Mouse (Mus musculus) lung, postnatal 25 days (tissue): ENCODE results near the gene Aqp9.
"Not testable (repeated sequence)": the region's sequence is repeated elsewhere in the genome, so short reads cannot be mapped to it uniquely, and the experiment has no call there.

Experiments
- DNase-seq: peaks from one replicate; pipeline ENCODE4 v3.0.0; 2022; ENCODE audit warnings: low spot score

The Aqp9 gene

DNA sequence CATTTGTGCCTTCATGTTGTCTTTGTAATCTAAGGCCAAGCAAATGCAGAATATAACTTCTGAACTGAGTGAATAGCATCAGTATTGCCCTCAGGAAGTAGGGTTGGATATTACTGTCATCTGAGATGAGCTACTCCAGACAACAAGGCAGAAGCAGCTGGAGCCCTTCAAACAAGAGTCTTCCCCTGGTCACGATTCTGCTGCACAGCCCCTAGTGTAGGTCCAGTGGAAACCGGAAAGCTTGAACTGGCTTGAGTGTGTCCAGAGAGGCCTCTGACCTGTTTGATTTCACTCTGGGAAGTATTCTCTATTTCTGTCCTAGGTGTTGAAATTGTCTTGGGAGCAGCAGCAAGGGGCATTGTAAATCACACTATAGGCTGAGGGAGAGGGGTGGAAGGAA lies 29.5 kb downstream of the Aqp9 start:
- no peak for DNase-seq

DNA sequence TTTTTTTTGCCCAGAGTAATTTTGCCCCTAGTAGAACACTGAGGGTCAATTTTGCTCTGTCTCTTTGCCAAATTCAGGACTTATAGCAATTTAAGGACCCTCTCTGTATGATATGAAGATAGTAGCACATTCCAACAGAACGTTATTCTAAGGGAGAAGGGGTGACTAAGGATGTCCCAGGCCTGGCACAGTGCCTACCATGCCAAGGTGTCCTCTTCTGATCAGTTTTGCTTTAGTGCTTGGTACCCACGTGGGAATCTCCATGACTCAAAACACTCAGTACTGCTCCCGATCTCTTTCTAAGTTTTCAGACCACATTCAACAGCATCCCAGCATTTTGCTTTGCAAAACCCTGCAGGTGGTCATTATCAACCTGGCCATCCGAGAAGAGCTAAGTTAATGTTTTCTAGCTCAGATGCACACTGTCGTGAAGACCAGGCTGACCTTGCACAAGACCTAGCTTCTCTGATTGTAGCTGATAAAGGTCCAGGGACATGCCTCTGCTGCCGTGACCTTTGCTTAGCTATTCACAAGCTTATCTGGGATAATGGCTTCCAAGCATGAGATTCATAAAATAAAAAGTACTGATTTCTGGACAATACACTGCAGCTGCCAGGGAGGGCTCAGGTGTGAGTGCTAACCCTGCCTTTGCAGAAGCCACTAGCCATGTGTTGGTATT lies 31.1 kb downstream of the Aqp9 start:
- no peak for DNase-seq

DNA sequence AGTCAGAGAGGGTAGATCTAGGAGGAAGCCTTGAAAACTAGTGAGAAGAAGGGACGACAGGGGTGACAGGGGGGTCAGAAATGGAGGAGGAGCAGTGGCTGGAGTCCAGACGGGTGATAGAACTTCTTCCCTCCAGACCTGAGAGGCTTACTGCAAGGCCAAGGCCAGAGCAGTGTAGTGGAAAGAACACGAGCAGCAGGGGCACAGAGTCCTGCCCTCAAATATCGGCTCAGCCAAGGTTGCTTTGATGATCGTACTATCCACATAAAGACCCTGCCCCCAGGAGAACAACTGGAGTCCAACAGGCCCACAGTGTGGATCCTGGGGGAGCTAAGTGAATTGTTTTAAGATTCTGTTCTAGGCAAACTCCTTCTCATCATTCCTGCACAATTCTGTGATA lies 33.4 kb downstream of the Aqp9 start:
- no peak for DNase-seq

DNA sequence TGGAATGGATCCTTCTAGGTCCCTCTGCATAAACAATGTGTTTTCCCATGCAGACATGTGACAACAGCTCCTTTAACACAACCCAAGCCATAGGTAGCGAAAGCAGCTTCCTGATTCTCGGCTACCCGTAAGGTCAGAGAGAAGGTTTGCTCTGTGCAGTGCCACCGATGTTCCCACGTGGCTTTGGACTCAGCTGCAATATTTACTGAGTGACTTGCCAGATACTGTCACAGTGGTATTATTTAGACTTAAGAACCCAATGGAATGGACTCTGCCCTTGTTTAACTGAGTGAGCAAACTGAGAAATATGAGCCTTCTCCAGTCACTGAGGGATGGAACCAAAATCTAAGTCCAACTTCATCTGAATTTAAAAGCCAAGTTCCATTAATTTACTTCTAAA lies 35.3 kb downstream of the Aqp9 start:
- no peak for DNase-seq

DNA sequence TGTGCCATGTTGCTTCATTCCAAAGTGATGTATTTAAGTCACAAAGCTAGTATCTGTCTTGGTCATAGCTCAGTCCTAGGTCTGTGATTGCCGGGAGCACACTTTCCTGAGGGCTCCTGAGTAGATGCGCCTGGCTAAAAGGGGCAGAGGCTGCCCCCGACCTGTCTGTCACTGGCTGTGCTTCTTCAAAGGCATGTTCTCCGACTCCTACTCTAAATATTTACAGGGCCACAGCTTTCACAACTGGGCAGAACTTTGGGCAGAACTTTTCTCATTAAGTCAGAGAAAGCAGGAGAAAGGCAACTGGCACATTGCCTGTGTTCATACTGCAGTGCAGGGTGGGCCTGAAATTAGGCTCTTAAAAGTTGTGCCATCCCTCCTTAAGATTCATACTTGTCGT lies 36.7 kb downstream of the Aqp9 start:
- no peak for DNase-seq

DNA sequence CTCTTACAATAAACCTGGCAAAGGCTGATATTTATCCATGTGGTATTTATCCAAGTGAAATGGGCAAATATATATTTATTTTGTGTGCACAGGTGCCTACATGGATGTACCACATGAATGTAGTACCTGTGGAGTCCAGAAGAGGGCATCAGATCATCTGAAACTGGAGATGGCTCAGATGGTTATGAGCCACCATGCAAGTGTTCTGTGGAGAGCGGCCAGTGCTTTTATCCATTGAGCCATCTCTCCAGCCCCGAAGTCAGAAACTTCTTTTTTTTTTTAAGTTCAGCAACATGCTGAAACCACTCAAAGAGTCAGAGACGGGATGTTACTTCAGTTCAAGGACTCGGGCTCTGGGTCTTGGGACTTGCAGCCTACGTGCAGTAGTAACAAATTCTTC lies 39.6 kb downstream of the Aqp9 start:
- peak; percentile 55 for DNase-seq

DNA sequence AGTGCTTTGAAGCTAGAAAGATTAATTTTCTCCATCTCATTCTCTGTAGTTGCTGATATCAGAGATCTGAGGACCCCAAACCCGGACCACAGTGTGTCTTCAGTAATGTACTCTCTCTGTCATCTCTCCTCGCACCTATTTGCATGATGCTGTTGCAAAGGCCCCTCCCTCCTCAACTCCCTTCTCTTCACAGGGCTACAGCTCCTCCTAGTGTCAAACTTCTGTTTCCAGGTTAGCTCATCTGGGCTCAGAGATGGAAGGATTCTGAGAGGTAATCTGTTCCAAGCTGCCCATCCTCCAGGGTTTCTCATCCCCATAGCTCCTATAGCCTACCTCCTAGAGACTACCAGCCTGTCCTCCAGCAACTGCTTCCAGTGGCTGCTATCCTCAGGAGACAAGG lies 42.3 kb downstream of the Aqp9 start:
- DNase-seq, result peak; percentile 23

DNA sequence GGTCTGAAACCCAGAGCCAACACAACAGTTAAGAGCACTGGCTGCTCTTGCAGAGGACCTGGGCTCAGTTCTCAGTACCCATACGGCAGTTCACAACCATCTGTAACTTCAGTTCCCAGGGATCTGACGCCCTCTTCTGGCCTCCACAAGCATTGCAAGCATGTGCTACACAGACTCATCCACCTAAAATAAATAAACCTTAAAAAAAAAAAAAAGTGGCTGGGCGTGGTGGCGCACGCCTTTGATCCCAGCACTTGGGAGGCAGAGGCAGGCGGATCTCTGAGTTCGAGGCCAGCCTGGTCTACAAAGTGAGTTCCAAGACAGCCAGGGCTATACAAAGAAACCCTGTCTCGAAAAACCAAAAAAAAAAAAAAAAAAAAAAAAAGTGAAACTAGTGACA lies 45.4 kb downstream of the Aqp9 start:
- DNase-seq, result not testable (repeated sequence)

DNA sequence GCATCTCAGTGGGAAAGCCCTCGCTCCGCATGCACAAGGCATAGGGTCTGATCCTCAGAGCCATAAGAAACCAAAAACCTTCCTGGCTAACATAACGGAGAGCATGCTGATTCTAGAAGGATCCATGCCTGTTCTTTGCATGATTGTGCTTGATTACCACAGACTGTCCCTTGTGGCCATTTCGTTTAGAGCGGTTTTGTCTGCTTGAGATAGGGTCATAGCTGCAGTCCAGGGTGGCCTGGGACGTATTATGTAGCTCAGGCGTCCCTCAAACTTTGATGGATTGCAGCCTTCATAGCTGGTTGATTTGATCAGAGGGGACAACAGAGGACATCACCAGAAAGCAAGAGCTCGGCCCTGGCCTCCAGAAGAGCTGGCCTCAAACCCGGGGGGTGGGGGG lies 47.6 kb downstream of the Aqp9 start:
- DNase-seq, result no peak

DNA sequence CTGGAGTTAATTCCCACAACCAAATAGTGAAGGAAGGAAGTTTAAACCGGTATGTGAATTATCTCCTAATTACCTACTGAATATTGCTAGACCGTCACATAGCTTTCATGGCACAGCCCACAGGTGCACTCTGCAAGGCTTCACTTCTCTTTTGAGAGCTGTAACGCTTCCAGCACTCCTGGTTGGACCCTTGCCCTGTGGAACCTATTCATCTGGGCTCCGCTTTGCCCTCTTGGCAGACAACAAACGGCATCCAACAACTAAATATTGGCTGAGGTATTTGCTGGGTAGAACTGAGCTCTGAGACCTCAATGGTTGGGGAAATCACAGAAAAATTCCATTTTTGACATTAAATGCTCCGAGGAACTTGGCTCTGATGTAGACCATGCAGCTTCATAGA lies 55.3 kb downstream of the Aqp9 start:
- DNase-seq, result no peak

DNA sequence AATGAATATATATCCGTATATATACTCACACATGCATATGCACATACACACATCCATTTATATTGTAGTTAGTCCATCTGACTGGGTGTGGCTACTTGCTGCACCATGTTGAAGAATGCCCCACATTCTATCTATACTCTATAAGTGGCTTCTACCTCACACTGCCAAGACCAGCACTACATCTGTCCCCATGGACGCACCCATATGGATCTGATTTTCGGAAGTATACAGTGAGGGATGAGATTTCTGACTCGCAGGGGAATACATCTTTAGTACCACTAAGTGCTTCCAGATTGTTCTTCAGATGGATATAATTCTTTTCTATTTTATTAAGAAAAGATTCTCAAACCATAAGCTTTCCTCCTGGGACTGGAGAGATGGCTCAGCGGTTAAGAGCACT lies 65.0 kb downstream of the Aqp9 start:
- DNase-seq, result no peak

DNA sequence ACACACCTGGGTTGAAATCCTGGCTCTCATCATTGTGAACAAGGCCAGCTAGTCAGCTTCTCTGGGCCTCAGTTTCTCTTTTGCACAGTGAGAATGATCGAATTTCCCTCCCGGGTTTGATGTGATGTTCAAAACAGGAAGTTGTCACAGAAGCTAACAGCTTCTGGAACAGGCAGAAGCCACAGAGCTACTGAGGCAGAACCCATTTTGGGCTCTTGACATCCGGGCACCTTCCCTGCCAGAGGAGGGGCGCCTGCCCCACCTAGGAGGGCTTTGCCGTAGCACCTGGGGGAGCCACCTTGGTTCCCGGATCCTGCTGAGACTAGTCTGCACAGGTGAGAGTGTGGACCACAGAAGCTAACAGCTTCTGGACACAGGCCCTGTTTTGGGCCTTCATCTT lies 74.4 kb downstream of the Aqp9 start:
- DNase-seq, result no peak

DNA sequence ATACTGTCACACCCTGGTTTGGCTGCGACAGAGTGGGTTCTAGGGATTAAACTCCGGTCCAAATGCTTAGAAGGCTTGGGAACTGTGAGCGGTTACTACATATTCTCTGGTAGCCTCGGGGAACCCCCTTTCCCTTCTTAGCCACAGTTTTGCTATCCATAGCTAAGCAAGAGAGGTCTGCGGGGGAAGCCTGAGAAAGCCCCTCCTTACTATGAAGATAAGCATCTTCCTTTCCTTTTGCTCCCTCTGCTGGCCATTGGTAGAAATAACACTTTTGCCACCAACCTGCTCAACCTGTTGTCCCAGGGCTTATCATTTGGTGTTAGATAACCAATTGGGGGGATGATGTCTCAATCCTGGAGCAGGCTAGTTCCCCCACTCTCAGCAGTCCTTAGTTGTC lies 76.4 kb downstream of the Aqp9 start:
- DNase-seq, result peak; percentile 48

DNA sequence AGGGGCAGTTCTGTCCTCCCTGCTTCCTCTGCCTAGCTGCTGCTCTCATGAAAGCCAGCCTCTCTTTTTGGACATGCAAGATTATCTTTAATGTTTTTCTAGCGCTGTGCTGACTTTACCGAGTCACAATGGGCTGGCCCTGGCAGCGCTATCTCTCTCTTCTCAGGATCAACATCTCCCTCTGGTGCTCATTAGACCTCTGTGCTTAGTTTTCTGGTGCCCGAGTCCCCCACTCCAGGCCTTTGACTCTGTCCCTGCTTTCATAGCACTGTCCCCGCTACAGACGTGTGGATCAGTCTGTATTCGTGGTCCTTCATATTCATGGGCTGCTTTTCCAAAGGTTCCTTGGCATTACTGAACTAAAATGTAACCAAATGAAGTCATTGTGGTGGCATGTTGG lies 89.3 kb downstream of the Aqp9 start:
- no peak for DNase-seq

DNA sequence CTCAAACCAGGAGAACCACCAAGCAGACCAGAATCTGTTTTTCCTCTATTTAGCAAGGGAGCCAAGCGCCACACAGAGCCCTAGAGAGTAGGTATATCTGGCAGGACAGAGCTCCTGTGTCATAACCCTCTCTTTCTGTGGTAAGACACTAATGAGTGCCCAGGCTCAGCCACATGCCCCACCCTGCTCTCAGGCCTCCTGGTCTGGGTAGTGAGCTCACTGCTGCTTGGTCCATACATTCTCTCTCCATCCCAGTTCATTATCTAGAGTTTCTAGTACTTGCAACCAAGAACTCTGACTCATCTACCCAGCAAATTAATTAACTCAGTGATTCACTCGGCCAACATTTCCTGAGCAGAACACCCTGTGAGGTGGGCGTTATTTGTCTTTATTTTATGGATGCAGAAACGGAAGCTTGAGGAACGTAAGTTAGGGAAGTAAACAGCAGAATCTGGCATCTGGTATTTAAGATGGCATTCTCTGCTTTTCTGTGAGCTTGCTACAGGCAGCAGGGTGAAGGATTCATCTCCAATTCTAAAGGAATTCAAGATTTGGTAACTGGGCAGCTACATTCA lies 91.1 kb downstream of the Aqp9 start:
- DNase-seq, result no peak

DNA sequence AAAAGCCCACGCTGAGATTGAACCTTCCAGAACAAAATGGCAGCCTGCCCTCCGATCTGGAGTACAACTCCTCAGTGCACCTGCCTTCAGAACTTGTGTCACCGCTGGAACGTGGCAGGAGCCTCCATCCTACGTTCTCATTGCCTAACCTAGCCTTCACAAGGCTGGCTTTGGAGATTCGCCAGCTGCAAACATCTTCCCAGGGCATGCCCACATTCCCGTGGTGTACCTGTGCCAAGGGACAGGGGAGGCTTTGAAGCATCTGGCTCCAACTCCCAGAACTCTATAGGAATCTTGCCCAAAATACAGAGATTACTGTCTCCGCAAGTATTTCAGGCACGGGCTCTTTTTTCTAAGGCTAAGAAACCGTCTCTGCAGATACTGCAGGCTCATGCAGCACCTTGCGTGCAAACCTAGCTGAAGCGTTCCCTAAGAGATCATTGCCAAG lies 92.3 kb downstream of the Aqp9 start:
- no peak for DNase-seq

DNA sequence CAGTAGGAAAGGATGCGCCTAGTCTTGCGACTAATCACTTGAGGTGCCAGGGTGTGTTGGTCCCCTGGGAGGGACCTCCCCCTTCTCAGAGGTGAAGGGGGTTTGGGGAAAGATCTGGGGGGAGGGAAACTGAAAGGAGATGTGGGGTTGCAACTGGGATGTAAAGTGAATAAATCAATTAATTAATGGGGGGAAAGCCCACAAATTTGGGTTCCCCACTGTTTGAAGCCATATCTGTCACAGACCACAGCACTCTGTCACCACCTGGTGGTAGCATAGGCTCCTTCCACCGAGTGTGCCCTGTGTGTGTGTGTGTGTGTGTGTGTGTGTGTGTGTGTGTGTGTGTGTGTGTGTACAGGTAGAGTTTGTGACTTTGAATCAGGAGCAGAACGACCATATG lies 94.7 kb downstream of the Aqp9 start:
- no peak for DNase-seq

DNA sequence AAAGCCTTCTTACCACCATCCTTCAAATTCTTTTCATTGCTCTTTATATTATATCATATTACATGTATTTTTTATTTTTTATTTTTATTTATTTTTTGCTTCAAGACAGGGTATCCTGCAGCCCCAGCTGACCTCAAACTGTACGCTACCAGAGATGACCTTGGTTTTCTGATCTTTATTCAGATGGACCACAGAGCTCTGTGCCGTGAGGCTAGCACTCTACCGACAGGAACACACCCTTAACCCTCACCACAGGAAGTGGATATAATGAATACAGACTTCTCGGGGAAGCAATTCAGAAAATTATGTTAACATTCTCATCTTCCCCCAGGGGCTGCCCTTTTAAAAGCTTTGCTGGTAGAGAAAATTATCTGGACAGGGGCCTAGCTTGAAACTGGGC lies 95.4 kb downstream of the Aqp9 start:
- DNase-seq, result no peak

DNA sequence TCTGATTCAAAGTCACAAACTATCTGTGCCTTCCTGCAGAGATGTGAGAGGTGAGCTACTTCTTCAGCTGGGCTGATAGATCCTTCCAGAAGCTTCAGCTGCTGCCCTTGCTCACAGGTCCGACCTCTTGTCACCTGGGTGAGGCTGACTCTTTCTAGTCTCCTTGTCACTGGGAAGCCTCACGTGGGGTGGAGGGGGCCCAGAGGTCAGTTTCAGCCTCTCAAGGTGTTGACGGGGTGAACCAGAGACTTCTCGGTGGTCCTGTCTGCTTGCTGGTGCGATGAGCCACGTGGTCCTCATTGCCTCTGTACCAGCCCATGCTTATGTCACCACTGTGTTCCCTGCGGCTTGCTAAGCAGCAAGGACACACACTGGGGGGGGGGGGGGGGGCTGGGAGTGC lies 96.0 kb downstream of the Aqp9 start:
- DNase-seq, result no peak

DNA sequence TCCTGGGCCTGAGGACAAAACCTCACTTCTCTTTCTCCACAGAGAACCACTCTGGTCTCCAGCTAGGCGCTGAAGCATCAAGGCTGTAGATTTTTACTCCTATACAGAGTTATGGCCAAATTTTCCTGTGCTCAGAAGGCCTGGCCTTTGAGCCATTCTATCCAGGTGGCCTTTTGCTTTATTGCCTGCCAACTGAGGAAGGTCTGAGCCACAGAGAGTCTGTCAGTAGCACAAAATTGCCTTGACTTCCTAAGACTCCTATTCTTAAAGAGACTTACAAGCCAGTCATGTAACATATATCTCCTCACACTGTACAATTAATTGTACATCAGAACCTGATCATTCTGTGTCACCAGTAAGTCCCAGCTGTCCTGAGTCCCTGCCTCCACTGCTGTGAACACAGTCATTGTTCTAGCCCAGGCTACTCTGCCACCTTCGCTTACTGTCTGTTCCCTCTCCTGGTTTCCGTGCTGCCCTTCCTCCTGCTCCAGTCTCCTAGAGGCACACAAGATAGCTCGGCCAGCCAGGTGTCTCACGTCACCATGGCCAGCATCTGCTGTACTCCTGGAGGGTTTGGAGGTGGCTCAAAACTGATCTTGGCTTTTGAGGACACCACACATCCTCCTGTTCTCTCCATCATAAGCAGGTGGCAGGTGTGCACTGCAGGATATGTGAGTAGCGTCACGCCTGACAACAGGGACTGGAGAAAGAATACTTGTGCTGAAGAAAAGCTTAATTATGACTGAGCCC lies 96.7 kb downstream of the Aqp9 start:
- no peak for DNase-seq

DNA sequence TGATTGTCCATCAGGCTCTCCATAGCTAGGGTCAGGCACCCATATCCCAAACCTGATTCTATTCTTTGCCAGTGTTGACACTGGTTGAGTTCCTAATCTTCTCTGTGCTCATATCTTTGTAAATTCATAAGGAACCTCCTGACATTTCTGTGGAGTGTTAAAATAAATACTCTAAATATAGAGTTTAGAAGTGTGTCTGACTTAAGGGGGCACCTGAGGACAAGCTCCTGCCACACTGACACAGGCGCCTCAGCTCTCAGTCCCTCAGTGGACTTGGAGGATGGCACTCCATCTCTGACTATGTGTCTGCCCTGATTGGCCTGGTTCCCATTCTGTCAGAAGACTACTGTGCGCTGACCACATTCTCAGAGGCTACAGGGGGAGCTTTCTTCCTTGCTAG lies 97.9 kb downstream of the Aqp9 start:
- DNase-seq, result no peak

DNA sequence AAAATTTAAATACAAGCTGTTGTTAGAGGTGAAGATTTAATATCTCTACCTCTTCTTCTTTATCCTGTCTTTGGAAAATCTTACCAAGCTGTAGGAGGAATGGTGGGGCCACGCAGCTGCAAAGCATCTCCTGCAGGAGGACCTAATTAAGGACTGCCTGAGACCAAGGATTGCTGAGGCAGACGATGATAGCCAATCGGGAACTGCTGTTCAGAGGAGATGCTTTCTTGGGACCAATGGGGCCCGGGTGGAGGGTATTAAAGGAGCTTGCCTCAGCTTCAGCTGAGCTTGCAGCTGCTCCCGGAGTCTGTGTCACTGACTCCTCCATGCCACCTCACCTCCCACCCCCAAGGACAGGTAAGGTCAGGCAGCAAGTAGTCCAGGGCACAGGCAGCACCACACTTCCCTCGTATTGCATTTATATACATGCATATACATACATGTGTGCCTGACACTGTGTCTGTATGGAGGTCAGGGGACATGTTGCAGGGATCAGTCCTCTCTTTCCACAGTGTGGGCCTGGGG lies 99.6 kb downstream of the Aqp9 start:
- DNase-seq, result no peak

DNA sequence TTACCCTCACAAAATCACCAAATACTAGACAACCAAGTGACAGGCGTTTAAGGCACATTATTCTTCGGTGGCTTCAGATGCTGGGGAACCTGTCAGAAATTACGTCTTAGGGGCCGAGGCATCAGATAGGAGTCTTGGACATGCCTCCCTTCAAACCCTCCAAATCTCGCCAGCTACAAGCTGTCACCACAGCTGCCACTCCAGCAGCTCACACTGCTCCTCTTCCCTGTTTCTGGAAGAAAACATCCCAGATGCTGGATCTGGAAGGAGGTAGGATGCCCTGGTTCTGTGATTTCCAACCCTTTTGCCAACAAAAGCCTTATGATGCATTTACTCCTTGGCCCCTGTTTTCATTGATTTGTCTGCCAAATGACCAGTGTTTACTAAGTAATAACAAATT lies 101.3 kb downstream of the Aqp9 start:
- DNase-seq, result no peak
